Mouse (Mus musculus) testis, adult 2 months (tissue): ENCODE measurements around the gene Spg21. TPM values are rescaled to one million over a fixed set of nuclear protein-coding genes. Genes with fewer than 3 reads are reported as not detected.

Source experiments
- H3K27ac ChIP-seq: fragments of 200-500 bp; 2 replicates; pipeline ENCODE4 v1.5.1; 2012; ENCODE audit warnings: low read depth, low read length; ENCODE audit not compliant: control insufficient read depth, insufficient read depth
- H3K27me3 ChIP-seq: fragments of 200-500 bp; 2 replicates; pipeline ENCODE4 v1.6.1; 2012; ENCODE audit warnings: mild to moderate bottlenecking, low read length, moderate library complexity; ENCODE audit not compliant: control insufficient read depth, insufficient read depth
- H3K36me3 ChIP-seq: fragments of 200-500 bp; 2 replicates; pipeline ENCODE4 v1.6.1; 2012; ENCODE audit warnings: mild to moderate bottlenecking, low read length; ENCODE audit not compliant: control insufficient read depth, insufficient read depth
- H3K4me1 ChIP-seq: fragments of 200-500 bp; 2 replicates; pipeline ENCODE4 v1.6.1; 2012; ENCODE audit warnings: low read length; ENCODE audit not compliant: control insufficient read depth, insufficient read depth
- H3K4me3 ChIP-seq: fragments of 200-500 bp; 2 replicates; pipeline ENCODE4 v1.5.1; 2012; ENCODE audit warnings: low read depth, mild to moderate bottlenecking, low read length, moderate library complexity, mixed read lengths; ENCODE audit not compliant: control insufficient read depth
- CTCF ChIP-seq: fragments of 200-500 bp; IDR thresholded peaks from 2 replicates; pipeline ENCODE4 v1.5.1; 2012; ENCODE audit warnings: low read depth, mild to moderate bottlenecking, inconsistent platforms, low read length, moderate library complexity; ENCODE audit not compliant: control insufficient read depth, insufficient read depth, insufficient replicate concordance
- POLR2A ChIP-seq: fragments of 200-500 bp; IDR thresholded peaks from 2 replicates; pipeline ENCODE4 v1.6.1; 2012; ENCODE audit warnings: low read depth, mild to moderate bottlenecking, inconsistent platforms, low read length, moderate library complexity; ENCODE audit not compliant: control insufficient read depth
- polyA plus RNA-seq: library from polyadenylated mRNA; depleted of rRNA; stranded (reverse); fragments of >200 nt; gene quantifications from 2 replicates; pipeline ENCODE4 v1.2.3, GENCODE M21; 2012; rRNA removed

Gene Spg21
- 10.1 and 10.8 TPM in 2 replicates for polyA plus RNA-seq

DNA sequence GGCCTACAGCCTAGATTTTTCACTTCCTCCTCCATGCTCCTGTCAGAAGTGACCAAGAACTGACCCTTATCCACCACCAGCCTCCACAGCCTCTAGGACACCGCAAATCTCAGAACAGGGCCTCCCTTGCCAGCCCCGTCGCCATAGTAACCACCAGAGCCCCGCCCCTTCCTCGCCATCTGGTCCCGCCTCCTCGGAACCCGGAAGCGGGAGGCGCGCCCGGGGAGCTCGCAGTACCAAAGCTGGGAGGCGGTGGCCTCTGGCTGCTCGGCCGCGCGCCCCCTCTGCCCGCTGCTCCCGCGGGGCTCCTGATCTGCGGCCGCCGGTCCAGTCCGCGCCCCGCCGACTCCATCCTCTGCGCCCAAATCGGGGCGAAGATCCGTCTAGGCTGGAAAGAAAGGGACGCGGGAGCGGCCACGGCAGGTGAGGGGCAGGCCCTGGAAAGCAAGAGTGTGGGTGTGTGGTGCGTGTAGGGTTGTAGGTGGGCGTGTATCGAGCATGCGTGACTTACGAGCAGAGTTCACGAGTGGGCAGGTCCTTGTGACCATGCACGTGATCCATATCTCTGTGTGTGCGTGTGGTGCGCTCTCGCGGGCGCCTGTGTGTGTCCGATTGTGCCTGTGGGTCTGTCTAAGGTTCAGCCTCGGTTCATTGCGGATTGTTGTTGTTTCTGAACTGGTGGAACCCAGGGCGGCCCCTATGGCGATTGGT lies at the start of gene Spg21:
Gene Spg21 (plus strand): TSS at position 216 of the 711 bp plus-strand sequence.
- peak within 1 kb of the TSS; percentile 55; the same call in 1 of the 2 replicates for H3K27ac ChIP-seq

DNA sequence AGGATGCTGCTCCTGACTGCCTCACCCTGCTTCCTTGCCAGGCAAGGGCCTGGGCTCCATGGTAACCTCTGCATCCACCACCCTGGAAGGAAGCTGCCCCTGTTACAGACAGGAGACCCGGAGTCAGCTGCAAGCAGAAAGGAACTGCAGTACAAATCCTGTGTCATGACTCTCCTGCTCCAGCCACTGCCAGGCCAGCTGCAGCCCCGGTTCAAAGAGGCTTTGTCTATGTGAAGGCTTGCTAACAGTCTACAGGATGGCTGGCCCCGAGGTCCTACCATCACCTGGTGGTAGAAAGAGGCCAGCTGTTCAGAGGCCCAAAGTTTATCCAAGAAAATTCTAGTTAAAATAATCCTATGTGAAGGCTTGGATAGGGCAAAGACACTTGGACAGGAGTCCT lies 49.4 kb upstream of the Spg21 start:
- H3K36me3 ChIP-seq, result no peaks in the 10 kb centered on the region
- H3K27me3 ChIP-seq, result no peaks in the 10 kb centered on the region
- no peak overlapping the region for H3K4me3 ChIP-seq
- TF ChIP-seq POLR2A, result no peak
- no peak for TF ChIP-seq CTCF
- H3K27ac ChIP-seq, result no peak overlapping the region
- peaks cover 2% of the 10 kb centered on the region; the same call in 1 of the 2 replicates for H3K4me1 ChIP-seq

More for the DNA sequence above, at the start of gene Spg21:
- H3K27me3 ChIP-seq, result no peaks in the 10 kb centered on the region
- no peaks in the 10 kb centered on the region for H3K36me3 ChIP-seq
- TF ChIP-seq POLR2A (peak; percentile 48), CTCF (no peak)
- peak within 1 kb of the TSS; percentile 94 for H3K4me3 ChIP-seq
- H3K4me1 ChIP-seq, result peaks cover 11% of the 10 kb centered on the region

DNA sequence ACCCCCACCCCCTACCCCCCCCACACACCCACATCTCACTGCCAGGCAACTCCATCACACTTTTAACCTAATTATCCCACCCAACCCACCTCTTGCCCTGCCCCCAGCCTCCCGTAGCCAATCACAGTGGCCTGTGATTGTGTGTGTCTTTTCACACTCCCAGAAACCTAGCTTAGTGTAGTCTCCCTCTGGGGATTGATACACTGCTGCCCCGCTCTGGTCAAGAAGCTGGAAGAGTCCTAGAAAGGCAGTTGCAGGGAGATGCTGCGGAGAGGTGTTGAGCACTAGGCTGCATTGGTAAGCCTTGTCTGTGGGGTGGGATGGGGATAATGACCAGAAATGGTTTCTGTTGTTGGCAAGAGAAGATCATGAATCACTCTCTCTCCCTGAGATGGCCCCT lies 43.0 kb upstream of the Spg21 start:
- Histone ChIP-seq H3K27ac (no peak overlapping the region), H3K4me3 (no peak overlapping the region), H3K36me3 (no peaks in the 10 kb centered on the region), H3K4me1 (no peaks in the 10 kb centered on the region), H3K27me3 (no peaks in the 10 kb centered on the region)
- TF ChIP-seq POLR2A (no peak), CTCF (no peak)

DNA sequence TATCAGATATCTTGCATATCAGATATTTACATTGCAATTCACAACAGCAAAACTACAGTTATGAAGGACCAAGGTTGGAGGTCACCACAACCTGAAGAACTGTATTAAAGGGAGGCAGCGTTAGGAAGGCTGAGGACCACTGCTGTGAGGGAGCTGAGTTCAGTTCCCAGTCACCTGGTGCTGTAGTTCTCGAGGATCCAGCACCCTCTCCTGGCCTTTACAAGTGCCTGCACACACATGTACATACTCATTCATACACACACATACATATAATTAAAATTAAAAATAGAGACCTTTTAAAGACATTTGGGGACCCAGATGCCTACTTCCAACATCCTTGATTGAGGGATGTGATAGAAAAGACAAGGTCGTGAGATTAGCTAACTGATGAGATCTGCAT lies 41.1 kb upstream of the Spg21 start:
- no peak overlapping the region for H3K27ac ChIP-seq
- no peaks in the 10 kb centered on the region for H3K36me3 ChIP-seq
- H3K4me1 ChIP-seq, result no peaks in the 10 kb centered on the region
- TF ChIP-seq CTCF (peak; percentile 23; the same call in 1 of the 2 replicates), POLR2A (no peak)
- no peaks in the 10 kb centered on the region for H3K27me3 ChIP-seq
- H3K4me3 ChIP-seq, result no peak overlapping the region

DNA sequence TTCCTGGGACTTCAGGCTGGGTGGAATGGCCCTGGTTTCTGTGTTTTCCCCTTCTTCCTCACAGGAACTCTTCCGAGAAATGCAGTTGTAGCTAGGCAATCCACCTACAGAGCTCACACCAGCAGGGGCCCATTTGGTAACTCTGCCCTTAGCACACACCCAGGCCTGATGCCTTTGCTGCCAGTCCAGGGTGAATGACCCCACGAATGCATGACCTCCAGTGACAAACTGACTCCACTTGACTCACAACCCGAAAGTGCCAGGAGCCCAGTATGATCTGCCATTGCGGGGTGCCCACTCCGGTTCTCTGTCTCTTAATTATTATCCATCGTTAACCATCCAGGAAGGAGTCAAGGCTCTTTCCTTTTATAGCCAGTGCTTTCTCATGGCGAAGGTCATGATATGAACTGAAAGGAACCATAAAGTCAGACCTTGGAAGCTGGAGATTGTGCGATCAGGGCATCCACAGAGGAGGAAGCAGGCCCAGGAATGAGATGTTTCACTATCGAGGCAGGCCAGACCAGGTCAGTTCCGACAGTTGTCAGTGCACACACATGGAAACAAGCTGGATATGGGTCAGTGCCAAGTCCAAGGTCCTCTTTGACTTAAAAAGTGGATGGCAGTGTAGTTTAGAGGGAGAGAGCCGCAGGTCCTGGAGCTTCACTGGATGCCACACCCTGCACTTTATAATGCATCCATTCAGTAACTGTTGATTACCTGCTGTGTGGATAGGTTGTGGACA lies 37.8 kb upstream of the Spg21 start, which contains the start of gene Slc51b:
Gene Slc51b (minus strand): TSS at position 196 of the 742 bp plus-strand sequence.
- Histone ChIP-seq H3K27me3 (no peaks in the 10 kb centered on the region), H3K36me3 (no peaks in the 10 kb centered on the region), H3K27ac (no peak within 1 kb of the TSS; the same call in 1 of the 2 replicates), H3K4me3 (no peak within 1 kb of the TSS), H3K4me1 (no peaks in the 10 kb centered on the region)
- no peak for TF ChIP-seq POLR2A
- no peak for TF ChIP-seq CTCF

DNA sequence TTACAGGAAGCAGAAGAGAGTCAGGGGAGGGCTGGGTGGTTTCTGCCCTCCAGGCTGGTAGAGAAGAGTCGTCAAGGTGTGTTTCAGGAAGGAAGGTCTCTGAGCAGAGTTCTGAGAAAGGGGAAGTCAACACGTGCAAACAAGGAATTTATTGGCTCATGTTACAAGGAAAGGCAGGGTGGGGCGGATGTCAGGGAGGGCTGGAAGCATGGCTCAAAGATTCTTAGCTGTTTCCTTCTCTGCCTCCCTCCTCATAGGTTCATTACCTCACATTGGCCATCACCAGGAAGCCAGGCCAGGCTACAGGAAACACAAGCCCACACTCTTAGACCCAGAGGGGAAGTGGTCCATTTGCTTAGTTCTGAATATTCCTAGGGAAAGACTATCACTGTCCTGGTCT lies 36.4 kb upstream of the Spg21 start:
- H3K4me1 ChIP-seq, result no peaks in the 10 kb centered on the region
- H3K36me3 ChIP-seq, result no peaks in the 10 kb centered on the region
- no peak overlapping the region for H3K27ac ChIP-seq
- TF ChIP-seq POLR2A (no peak), CTCF (no peak)
- no peaks in the 10 kb centered on the region for H3K27me3 ChIP-seq
- no peak overlapping the region for H3K4me3 ChIP-seq

DNA sequence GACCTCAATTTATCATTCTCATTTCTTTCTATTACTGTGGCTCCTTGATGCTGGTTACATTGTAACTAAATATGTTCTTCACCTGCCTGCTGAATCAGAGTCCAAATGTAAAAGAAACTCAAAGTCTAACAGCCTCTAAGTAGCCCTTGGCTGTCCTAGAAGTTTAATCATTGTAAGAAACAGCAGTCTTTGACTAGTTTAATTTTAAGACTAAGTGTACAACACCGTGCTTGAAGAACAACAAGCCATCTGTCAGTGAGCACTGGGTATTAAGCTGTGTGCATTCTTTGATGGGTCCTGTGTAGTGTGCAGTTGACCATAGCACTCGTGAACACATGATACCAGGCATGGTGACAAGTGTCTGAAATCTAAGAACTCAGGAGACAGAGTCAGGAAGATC lies 33.2 kb upstream of the Spg21 start:
- Histone ChIP-seq H3K36me3 (no peaks in the 10 kb centered on the region), H3K4me1 (no peaks in the 10 kb centered on the region), H3K27ac (no peak overlapping the region), H3K4me3 (no peak overlapping the region), H3K27me3 (no peaks in the 10 kb centered on the region)
- TF ChIP-seq CTCF (no peak), POLR2A (no peak)
